Mouse (Mus musculus) midbrain, embryonic 14.5 days (tissue): ENCODE data around the gene D430041D05Rik. TPM values are rescaled to one million over a fixed set of nuclear protein-coding genes. Genes with fewer than 3 reads are reported as not detected.
A peak's percentile ranks its signal among the peaks of the same experiment; 100 is the strongest.

Experiments
- ATAC-seq: fragments of 200-750 bp; cut with Nextera tagmentation; 2 replicates; pipeline ENCODE4 v1.8.0; 2017; ENCODE audit warnings: moderate number of reproducible peaks, moderate library complexity; ENCODE audit not compliant: low FRiP score, low TSS enrichment
- DNase-seq: peaks from one replicate; pipeline ENCODE4 v3.0.0-alpha.2; 2015
- H3K27ac ChIP-seq: fragments of 300-500 bp; sonication (generic); replicated peaks from 2 replicates; pipeline ENCODE4 v1.5.1; 2014; ENCODE audit warnings: mild to moderate bottlenecking, low read depth, low read length, moderate library complexity
- H3K27me3 ChIP-seq: fragments of 300-500 bp; sonication (generic); 2 replicates; pipeline ENCODE4 v1.6.1; 2014; ENCODE audit warnings: low read length, control low read depth, mixed read lengths; ENCODE audit not compliant: control insufficient read depth, insufficient read depth
- H3K36me3 ChIP-seq: fragments of 300-500 bp; sonication (generic); 2 replicates; pipeline ENCODE4 v1.6.1; 2014; ENCODE audit warnings: low read length, control low read depth; ENCODE audit not compliant: control insufficient read depth, insufficient read depth
- H3K4me1 ChIP-seq: fragments of 300-500 bp; sonication (generic); 2 replicates; pipeline ENCODE4 v1.6.1; 2014; ENCODE audit warnings: mild to moderate bottlenecking, antibody characterized with exemption, low read length, control low read depth; ENCODE audit not compliant: control insufficient read depth, insufficient read depth
- H3K4me2 ChIP-seq: fragments of 300-500 bp; sonication (generic); 2 replicates; pipeline ENCODE4 v1.6.1; 2014; ENCODE audit warnings: mild to moderate bottlenecking, low read length, moderate library complexity
- H3K4me3 ChIP-seq: fragments of 300-500 bp; sonication (generic); replicated peaks from 2 replicates; pipeline ENCODE4 v1.5.1; 2014; ENCODE audit warnings: low read depth, low read length
- H3K9ac ChIP-seq: fragments of 300-500 bp; sonication (generic); replicated peaks from 2 replicates; pipeline ENCODE4 v1.6.1; 2014; ENCODE audit warnings: mild to moderate bottlenecking, low read length, moderate library complexity
- H3K9me3 ChIP-seq: fragments of 300-500 bp; sonication (generic); 2 replicates; pipeline ENCODE4 v1.6.1; 2016; ENCODE audit warnings: low read length, control low read depth, mixed read lengths; ENCODE audit not compliant: control insufficient read depth
- WGBS: fragments of 180-500 bp; shearing (Covaris S2); extraction: QIAGEN DNeasy Blood & Tissue Kit; methylation state at CpG from one replicate; pipeline ENCODE4 v1.1.7; 2014; 5-methylcytosine and 5-hydroxymethylcytosine counted together
- polyA plus RNA-seq: library from polyadenylated mRNA; unstranded; fragments of >200 nt; fragmentation: Nextera tagmentation; extraction: Ambion mirVana; gene quantifications from 2 replicates; pipeline ENCODE4 v1.2.1, GENCODE M21; 2014

The D430041D05Rik gene
- polyA plus RNA-seq, 1 experiment from 2014 or later, result 12.0 TPM

- WGBS, result 65% methylated on average over 3 of the region's 3 CpGs
- DNase-seq (peak; percentile 45), ATAC-seq (no peak)
Observed at GRCm38 (mm10) chr2:104130969-104131368, 279.8 kb downstream of the D430041D05Rik start.

GRCm38 (mm10) chr2:104130165-104130564 is 280.6 kb downstream of the D430041D05Rik start:
- ATAC-seq (no peak), DNase-seq (no peak)
- H3K9ac ChIP-seq, result no peak overlapping the region
- 91% methylated on average over 6 of the region's 6 CpGs for WGBS
- no peaks in the 10 kb centered on the region for H3K4me1 ChIP-seq
- H3K4me3 ChIP-seq, result no peak overlapping the region
- no peak overlapping the region for H3K27ac ChIP-seq
- no peaks in the 10 kb centered on the region for H3K36me3 ChIP-seq
- no peaks in the 10 kb centered on the region for H3K9me3 ChIP-seq
- no peaks in the 10 kb centered on the region for H3K27me3 ChIP-seq
- no peak overlapping the region for H3K4me2 ChIP-seq

More at GRCm38 (mm10) chr2:104130969-104131368, 279.8 kb downstream of the D430041D05Rik start:
- Histone ChIP-seq H3K36me3 (no peaks in the 10 kb centered on the region), H3K27me3 (no peaks in the 10 kb centered on the region), H3K4me3 (no peak overlapping the region), H3K27ac (no peak overlapping the region), H3K9me3 (no peaks in the 10 kb centered on the region), H3K4me2 (no peak overlapping the region), H3K4me1 (no peaks in the 10 kb centered on the region), H3K9ac (no peak overlapping the region)

GRCm38 (mm10) chr2:104128803-104129531 is 281.8 kb downstream of the D430041D05Rik start:
- Histone ChIP-seq H3K4me1 (no peaks in the 10 kb centered on the region), H3K27me3 (no peaks in the 10 kb centered on the region), H3K27ac (no peak overlapping the region), H3K9ac (no peak overlapping the region), H3K36me3 (no peaks in the 10 kb centered on the region), H3K4me2 (no peak overlapping the region), H3K9me3 (no peaks in the 10 kb centered on the region), H3K4me3 (no peak overlapping the region)
- ATAC-seq, result no peak
- no peak for DNase-seq
- 88% methylated on average over 13 of the region's 13 CpGs for WGBS

GRCm38 (mm10) chr2:104124071-104124470 is 286.7 kb downstream of the D430041D05Rik start:
- no peak overlapping the region for H3K4me3 ChIP-seq
- WGBS, result 82% methylated on average over 5 of the region's 5 CpGs
- H3K4me2 ChIP-seq, result no peak overlapping the region
- H3K27me3 ChIP-seq, result 0 out of 2 replicates have a peak, but pooled peaks cover 5% of the 10 kb centered on the region
- H3K9me3 ChIP-seq, result no peaks in the 10 kb centered on the region
- DNase-seq (no peak), ATAC-seq (no peak)
- H3K36me3 ChIP-seq, result no peaks in the 10 kb centered on the region
- H3K9ac ChIP-seq, result no peak overlapping the region
- H3K4me1 ChIP-seq, result no peaks in the 10 kb centered on the region
- H3K27ac ChIP-seq, result no peak overlapping the region

GRCm38 (mm10) chr2:104123540-104123939 is 287.3 kb downstream of the D430041D05Rik start:
- no peak overlapping the region for H3K9ac ChIP-seq
- WGBS, result 47% methylated on average over 3 of the region's 3 CpGs
- H3K27me3 ChIP-seq, result 0 out of 2 replicates have a peak, but pooled peaks cover 5% of the 10 kb centered on the region

GRCm38 (mm10) chr2:104122505-104123378 is 288.1 kb downstream of the D430041D05Rik start, which contains the start of gene A930018P22Rik:
A930018P22Rik (plus strand) TSS chr2:104122769.
- Histone ChIP-seq H3K9me3 (no peaks in the 10 kb centered on the region), H3K36me3 (no peaks in the 10 kb centered on the region), H3K4me2 (peak within 1 kb of the TSS; percentile 87), H3K27me3 (0 out of 2 replicates have a peak, but pooled peaks cover 5% of the 10 kb centered on the region), H3K4me3 (peak within 1 kb of the TSS; percentile 53), H3K27ac (0 out of 2 replicates have a peak within 1 kb of the TSS, but pooled peaks have one; percentile 28), H3K4me1 (no peaks in the 10 kb centered on the region), H3K9ac (peak within 1 kb of the TSS; percentile 65)
- WGBS, result under 1% methylated on average over 74 of the region's 74 CpGs
- DNase-seq (peak; percentile 96), ATAC-seq (peak; percentile 92)

More at GRCm38 (mm10) chr2:104123540-104123939, 287.3 kb downstream of the D430041D05Rik start:
- no peaks in the 10 kb centered on the region for H3K9me3 ChIP-seq
- DNase-seq (no peak), ATAC-seq (no peak)
- peak overlapping the region; percentile 53 for H3K4me3 ChIP-seq
- H3K27ac ChIP-seq, result no peak overlapping the region
- peak overlapping the region; percentile 87 for H3K4me2 ChIP-seq
- H3K36me3 ChIP-seq, result no peaks in the 10 kb centered on the region
- no peaks in the 10 kb centered on the region for H3K4me1 ChIP-seq

- H3K4me3 ChIP-seq, result peak overlapping the region; percentile 53
- no peak for DNase-seq
- 0 out of 2 replicates have a peak overlapping the region, but pooled peaks have one; percentile 28 for H3K27ac ChIP-seq
- H3K4me1 ChIP-seq, result no peaks in the 10 kb centered on the region
- ATAC-seq, result no peak
- WGBS, result 80% methylated on average over 8 of the region's 8 CpGs
- 0 out of 2 replicates have a peak, but pooled peaks cover 5% of the 10 kb centered on the region for H3K27me3 ChIP-seq
- H3K36me3 ChIP-seq, result no peaks in the 10 kb centered on the region
- H3K9ac ChIP-seq, result 0 out of 2 replicates have a peak overlapping the region, but pooled peaks have one; percentile 65
- H3K9me3 ChIP-seq, result no peaks in the 10 kb centered on the region
- peak overlapping the region; percentile 87 for H3K4me2 ChIP-seq
Observed at GRCm38 (mm10) chr2:104121681-104122504, 288.9 kb downstream of the D430041D05Rik start.

- 64% methylated on average over 6 of the region's 6 CpGs for WGBS
- Histone ChIP-seq H3K4me3 (no peak overlapping the region), H3K9me3 (no peaks in the 10 kb centered on the region), H3K4me2 (no peak overlapping the region), H3K36me3 (no peaks in the 10 kb centered on the region), H3K4me1 (no peaks in the 10 kb centered on the region), H3K27ac (no peak overlapping the region), H3K27me3 (0 out of 2 replicates have a peak, but pooled peaks cover 5% of the 10 kb centered on the region), H3K9ac (no peak overlapping the region)
- no peak for DNase-seq
- no peak for ATAC-seq
Observed at GRCm38 (mm10) chr2:104120312-104120711, 290.5 kb downstream of the D430041D05Rik start.
